Mouse (Mus musculus) layer of hippocampus, postnatal 10 days (tissue): ENCODE measurements around the gene Mtrf1l. TPM values are rescaled to one million over a fixed set of nuclear protein-coding genes. Genes with fewer than 3 reads are reported as not detected.

Experiments used
- DNase-seq, 2 experiments: peaks; one replicate each; pipeline ENCODE4 v3.0.0; 2021; ENCODE audit warnings: low spot score in 2 of 2
- long read RNA-seq: library from polyadenylated mRNA; stranded (forward); transcript quantifications from one replicate; pipeline ENCODE4 v2.0.0, GENCODE M21; 2023
- total RNA-seq, 2 experiments: library from RNA; stranded (reverse); gene quantifications; 2 replicates each; pipeline ENCODE4 v1.2.3; 2021

Gene Mtrf1l
- 10 to 100 TPM in 1 of 2 experiments, 1 to 10 TPM in 1; 9.3 to 11.3 TPM for total RNA-seq
- long read RNA-seq, transcript Mtrf1l-201 (7 exons, 2,588 nt), result major isoform, 6 of 11 reads
- long read RNA-seq, partial matches to known transcripts, result 1 of 11 reads
- long read RNA-seq, other reads (novel, unspliced or antisense), result 4 of 11 reads

GRCm38 (mm10) chr10:5823740-5824491, at the start of gene Mtrf1l:
Gene Mtrf1l (minus strand): TSS chr10:5823910.
- peak; percentile 93 to 95 for DNase-seq

- no peak for DNase-seq
Measured at GRCm38 (mm10) chr10:5871081-5871480, 47.4 kb upstream of the Mtrf1l start.

DNA sequence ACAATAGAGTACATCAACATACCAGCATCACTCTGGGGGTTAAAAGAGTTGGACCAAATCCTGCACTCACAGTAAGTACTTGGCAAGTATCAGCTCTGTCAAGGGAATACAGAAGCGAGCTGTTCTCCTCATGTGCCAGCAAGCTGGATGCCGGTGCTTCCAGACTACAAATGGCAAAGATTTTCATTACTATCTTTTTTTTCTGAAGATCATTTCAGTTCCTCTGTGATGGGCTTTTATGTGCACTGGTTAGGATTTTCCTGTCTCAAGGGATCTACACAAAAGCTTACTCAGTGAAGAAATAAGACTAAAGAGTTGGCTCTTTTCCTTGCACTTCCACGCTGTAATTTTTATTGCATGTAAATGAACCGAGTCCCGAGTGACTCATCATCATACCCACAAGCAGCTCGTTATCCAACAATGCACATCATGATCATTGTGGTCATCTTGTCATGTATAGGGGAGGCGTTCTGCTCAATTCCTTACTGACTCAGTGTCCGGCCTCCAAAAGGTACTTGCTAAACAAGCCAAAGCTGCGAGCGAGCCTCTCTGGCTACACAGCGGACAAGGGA, 44.4 kb upstream of the Mtrf1l start:
- DNase-seq, result peak; percentile 24 to 36

DNA sequence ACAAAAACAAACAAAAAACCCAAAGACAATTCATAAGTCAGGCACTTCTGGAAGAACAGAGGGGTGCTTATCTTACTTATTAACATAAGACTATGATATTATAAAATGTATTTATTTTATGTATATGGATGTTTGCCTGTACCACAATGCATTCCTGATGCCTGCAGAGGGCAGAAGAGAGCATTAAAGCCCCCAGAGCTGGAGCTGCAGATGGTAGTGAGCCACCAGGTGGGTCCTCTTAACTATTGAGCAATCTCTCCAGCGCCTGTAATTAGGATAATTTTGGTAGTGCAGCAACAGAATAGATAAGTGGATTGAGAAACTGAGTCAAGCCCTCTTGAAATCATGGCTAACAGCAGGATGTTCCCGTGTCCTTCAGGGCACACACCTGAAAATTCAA, 42.3 kb upstream of the Mtrf1l start:
- no peak for DNase-seq

GRCm38 (mm10) chr10:5862669-5863068, 39.0 kb upstream of the Mtrf1l start:
- no peak for DNase-seq

- DNase-seq, result no peak
Measured at GRCm38 (mm10) chr10:5860849-5861248, 37.1 kb upstream of the Mtrf1l start.

GRCm38 (mm10) chr10:5859729-5860128, 36.0 kb upstream of the Mtrf1l start:
- no peak for DNase-seq

- no peak for DNase-seq
Measured at GRCm38 (mm10) chr10:5857996-5858549, 34.4 kb upstream of the Mtrf1l start.

GRCm38 (mm10) chr10:5853290-5853868, 29.7 kb upstream of the Mtrf1l start:
- no peak for DNase-seq

DNA sequence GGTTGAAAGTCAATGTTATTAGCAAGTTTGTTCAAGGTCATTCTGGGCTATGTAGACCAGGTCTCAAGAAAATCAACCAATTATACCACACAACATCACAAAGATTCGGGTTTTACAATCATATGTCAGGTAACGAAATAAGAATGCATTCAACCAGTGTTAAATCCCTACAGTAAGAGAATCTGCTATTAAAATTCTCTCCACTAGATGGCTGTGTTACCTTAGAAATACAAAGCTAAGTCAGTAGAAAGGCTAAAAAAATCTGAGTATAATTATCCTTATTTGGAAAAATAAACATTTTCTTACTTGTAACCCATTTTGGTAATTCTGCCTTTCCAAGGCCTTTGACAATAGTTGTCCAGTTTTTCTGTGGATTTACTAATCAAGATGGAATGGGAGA, 23.2 kb upstream of the Mtrf1l start:
- no peak for DNase-seq

DNA sequence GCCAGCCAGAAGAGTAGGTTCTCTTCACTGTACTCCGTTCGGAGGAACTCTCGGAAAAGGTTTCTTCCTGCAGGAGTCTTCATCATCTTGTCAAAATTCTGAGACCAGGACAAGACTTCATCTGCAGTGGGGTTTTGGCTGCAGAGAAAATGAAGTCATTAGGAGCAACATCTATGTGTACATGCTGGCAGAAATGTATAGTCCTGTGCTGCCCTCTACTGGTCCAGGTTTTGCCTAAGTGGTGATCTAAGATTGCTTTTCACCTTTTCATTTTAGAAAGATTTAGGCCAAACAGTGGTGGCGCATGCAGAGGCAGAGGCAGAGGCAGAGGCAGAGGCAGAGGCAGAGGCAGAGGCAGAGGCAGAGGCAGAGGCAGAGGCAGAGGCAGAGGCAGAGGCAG, 17.7 kb upstream of the Mtrf1l start:
- peak; percentile 38 to 49 for DNase-seq

- DNase-seq, result no peak
Measured at GRCm38 (mm10) chr10:5826336-5827025, 2.8 kb upstream of the Mtrf1l start.

GRCm38 (mm10) chr10:5824779-5825178, 1.1 kb upstream of the Mtrf1l start:
- DNase-seq, result peak in 1 of 2 experiments; percentile 46

GRCm38 (mm10) chr10:5823291-5823739, 395 bp downstream of the Mtrf1l start:
- DNase-seq, result peak; percentile 40 to 58

- no peak for DNase-seq
Measured at GRCm38 (mm10) chr10:5818772-5819171, 4.9 kb downstream of the Mtrf1l start.

DNA sequence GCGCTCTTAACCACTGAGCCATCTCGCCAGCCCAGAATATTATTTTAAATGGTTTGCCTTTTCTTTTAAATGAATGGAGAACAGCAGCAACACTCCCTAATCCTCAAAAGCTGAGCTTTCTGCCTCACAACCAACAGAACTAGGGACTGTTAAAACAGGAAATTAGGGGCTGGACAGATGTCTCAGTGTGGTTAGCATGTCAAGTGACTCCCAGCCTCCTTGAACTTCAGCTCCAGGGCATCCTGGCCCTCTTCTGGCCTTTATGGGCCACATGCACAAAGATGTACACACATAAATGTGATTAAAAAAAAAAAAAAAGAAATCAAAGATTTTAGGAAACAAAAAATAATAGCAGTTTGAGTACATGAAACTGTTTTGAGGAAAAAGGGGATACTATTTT, 7.7 kb downstream of the Mtrf1l start:
- no peak for DNase-seq

- no peak for DNase-seq
Measured at GRCm38 (mm10) chr10:5813724-5814123, 10.0 kb downstream of the Mtrf1l start.

- DNase-seq, result no peak
Measured at GRCm38 (mm10) chr10:5807683-5808082, 16.0 kb downstream of the Mtrf1l start.

- no peak for DNase-seq
Measured at GRCm38 (mm10) chr10:5806996-5807395, 16.7 kb downstream of the Mtrf1l start.

GRCm38 (mm10) chr10:5806416-5806815, 17.3 kb downstream of the Mtrf1l start:
- DNase-seq, result peak in 1 of 2 experiments; percentile 25

GRCm38 (mm10) chr10:5805731-5806307, 17.9 kb downstream of the Mtrf1l start:
- DNase-seq, result peak; percentile 93 to 96
